Mouse (Mus musculus): Measurements from ENCODE around the gene Csmd2.

GRCm38 (mm10) chr4:128241075-128241853, 253.6 kb downstream of the Csmd2 start:
- TF ChIP-seq POLR2A (IDR thresholded peaks at IDR 0.05; ENCODE audit: low read depth, low read length), result no peak
- no peak for TF ChIP-seq CTCF (conservative IDR thresholded peaks at IDR 0.05; ENCODE audit: insufficient read depth, insufficient read length, low read depth, low read length)
